Mouse (Mus musculus): ENCODE measurements at regions not wholly inside any gene's neighbourhood (a gene's known extent, or its start where the extent isn't known, plus 50 kb on each side); places are given as distances from the start of the nearest gene placed in this dataset.

DNA sequence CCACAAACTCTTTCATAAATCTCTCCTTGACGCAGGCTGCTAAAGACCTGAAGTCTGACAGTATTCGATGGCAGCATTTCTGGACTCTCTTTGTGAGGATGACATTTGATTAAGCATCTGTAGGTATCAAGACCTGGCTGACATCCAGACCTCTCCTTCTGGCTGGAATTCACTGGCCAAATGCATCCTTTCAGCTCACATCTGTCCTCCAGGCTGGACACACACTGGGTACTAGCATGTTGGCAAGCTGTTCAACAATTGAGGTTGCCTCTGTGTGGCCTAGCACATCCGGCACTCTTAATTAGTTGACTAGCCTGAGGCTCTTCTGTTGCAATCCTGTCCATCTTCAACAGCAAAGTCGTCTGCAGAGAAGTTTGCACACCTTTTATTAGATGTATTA is 197.8 kb upstream of the Sgcd start:
- TF ChIP-seq CTCF (IDR thresholded peaks at IDR 0.05; ENCODE audit: extremely low read depth, insufficient read depth, low read length) (no peak), POLR2A (IDR thresholded peaks at IDR 0.05; ENCODE audit: extremely low read depth, insufficient read depth, low read length) (no peak)

Data from cortical plate, adult 2 months (tissue).